Mouse (Mus musculus) intestine, embryonic 15.5 days (tissue): Measurements from ENCODE around the gene Vac14. TPM values are rescaled to one million over a fixed set of nuclear protein-coding genes. Genes with fewer than 3 reads are reported as not detected.
"Not testable (repeated sequence)": the region's sequence is repeated elsewhere in the genome, so short reads cannot be mapped to it uniquely, and the experiment has no call there.

Source experiments
- ATAC-seq: fragments of 200-750 bp; cut with Nextera tagmentation; 2 replicates; pipeline ENCODE4 v1.8.0; 2017; ENCODE audit warnings: moderate TSS enrichment, moderate library complexity
- H3K27ac ChIP-seq: fragments of 300-500 bp; sonication (generic); 2 replicates; pipeline ENCODE4 v1.5.1; 2015; ENCODE audit warnings: mild to moderate bottlenecking, inconsistent platforms
- H3K27me3 ChIP-seq: fragments of 300-500 bp; sonication (generic); replicated peaks from 2 replicates; pipeline ENCODE4 v1.6.1; 2015; ENCODE audit warnings: inconsistent platforms
- H3K36me3 ChIP-seq: fragments of 300-500 bp; sonication (generic); 2 replicates; pipeline ENCODE4 v1.6.1; 2015; ENCODE audit warnings: inconsistent platforms
- H3K4me1 ChIP-seq: fragments of 300-500 bp; sonication (generic); replicated peaks from 2 replicates; pipeline ENCODE4 v1.6.1; 2015; ENCODE audit warnings: inconsistent platforms
- H3K4me2 ChIP-seq: fragments of 300-500 bp; sonication (generic); replicated peaks from 2 replicates; pipeline ENCODE4 v1.6.1; 2015; ENCODE audit warnings: mild to moderate bottlenecking, inconsistent platforms
- H3K4me3 ChIP-seq: fragments of 300-500 bp; sonication (generic); replicated peaks from 2 replicates; pipeline ENCODE4 v1.5.1; 2015; ENCODE audit warnings: inconsistent platforms
- H3K9ac ChIP-seq: fragments of 300-500 bp; sonication (generic); 2 replicates; pipeline ENCODE4 v1.6.1; 2015; ENCODE audit warnings: inconsistent platforms
- H3K9me3 ChIP-seq: fragments of 300-500 bp; sonication (generic); 2 replicates; pipeline ENCODE4 v1.6.1; 2016; ENCODE audit warnings: inconsistent platforms
- WGBS: fragments of 180-500 bp; shearing (Covaris S2); methylation state at CpG from one replicate; pipeline ENCODE4 v1.1.7; 2015; 5-methylcytosine and 5-hydroxymethylcytosine counted together
- polyA plus RNA-seq: library from polyadenylated mRNA; unstranded; fragments of >200 nt; fragmentation: Nextera tagmentation; extraction: Ambion mirVana; gene quantifications from 2 replicates; pipeline ENCODE4 v1.2.1, GENCODE M21; 2015

Vac14 gene
- polyA plus RNA-seq, 1 experiment from 2014 or later: 23.1 TPM

DNA sequence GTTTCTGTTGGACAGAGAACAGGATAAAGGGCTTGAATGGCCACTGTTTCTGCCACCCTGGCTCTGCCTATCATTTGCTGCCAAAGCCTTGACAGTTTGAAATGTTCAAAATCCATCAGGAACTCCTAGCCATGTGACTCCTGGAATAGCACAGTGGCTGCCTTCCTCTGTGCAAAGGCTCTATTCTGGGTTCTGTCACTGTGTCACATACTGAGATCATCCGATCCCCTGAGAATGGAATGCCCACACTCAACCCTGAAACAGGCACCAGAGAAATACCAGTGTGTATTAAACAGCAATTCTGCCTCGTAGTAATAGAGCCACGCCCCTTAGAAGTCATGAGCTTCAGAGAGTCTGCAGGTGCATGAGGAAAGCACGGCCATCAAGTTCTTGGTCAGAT is 33.5 kb downstream of the Vac14 start:
- Histone ChIP-seq H3K4me1 (no peaks in the 10 kb centered on the region), H3K4me3 (no peak overlapping the region), H3K9ac (no peak overlapping the region), H3K4me2 (no peak overlapping the region), H3K27me3 (no peaks in the 10 kb centered on the region), H3K36me3 (0 out of 2 replicates have a peak, but pooled peaks cover 4% of the 10 kb centered on the region), H3K27ac (no peak overlapping the region), H3K9me3 (no peaks in the 10 kb centered on the region)
- ATAC-seq: no peak
- WGBS: 77% methylated on average over 4 of the region's 4 CpGs

DNA sequence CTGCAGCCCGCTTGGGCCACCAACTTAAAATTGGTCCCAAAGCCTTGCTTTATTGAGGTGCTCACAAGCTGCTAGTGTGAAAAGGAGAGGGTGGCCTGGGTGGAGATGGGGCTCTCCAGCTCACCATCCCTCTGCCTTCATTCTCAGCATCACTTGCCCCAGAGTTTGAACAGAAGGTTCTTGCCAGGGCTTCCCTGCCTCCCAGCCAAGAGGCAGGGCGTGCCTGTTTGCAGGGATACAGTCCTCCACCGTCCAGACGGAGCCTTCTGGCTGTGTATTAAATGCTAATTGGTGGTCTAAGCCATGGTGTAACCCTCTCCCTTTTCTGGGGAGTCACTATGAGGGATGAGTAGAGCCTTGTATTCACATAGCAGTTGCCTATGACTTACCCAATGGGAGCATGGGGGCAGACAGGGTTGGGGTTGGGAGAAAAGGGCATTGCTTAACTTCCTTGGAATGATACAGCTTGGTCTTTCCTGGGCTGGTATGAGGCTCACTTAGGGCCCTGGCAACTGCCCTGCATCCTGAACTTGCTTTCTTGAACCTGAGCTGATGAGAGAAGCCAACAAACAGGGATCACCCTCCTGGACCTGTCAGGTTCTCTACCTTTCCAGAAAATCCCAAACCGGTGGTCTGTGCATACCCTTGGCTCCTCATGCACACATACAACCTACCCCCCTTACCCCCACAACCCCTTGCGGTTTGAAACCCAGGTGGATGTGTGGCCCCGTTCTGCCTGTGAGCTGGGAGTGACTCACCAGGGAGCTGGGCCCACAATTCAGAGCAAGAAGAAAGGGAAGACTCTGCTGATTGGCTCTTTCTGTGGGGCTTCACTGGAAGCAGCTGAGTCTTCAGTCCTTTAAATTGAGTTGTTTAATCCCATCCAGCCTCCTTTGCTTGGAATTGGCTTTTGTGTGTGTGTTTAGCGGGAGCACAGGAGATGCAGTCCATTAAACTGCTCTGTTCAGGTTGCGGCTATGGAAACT is 36.0 kb downstream of the Vac14 start:
- Histone ChIP-seq H3K27me3 (no peaks in the 10 kb centered on the region), H3K27ac (no peak overlapping the region), H3K4me2 (no peak overlapping the region), H3K4me1 (no peaks in the 10 kb centered on the region), H3K9ac (no peak overlapping the region), H3K9me3 (no peaks in the 10 kb centered on the region), H3K4me3 (no peak overlapping the region), H3K36me3 (peaks cover 8% of the 10 kb centered on the region; the same call in 1 of the 2 replicates)
- WGBS: 92% methylated on average over 9 of the region's 9 CpGs
- no peak for ATAC-seq

DNA sequence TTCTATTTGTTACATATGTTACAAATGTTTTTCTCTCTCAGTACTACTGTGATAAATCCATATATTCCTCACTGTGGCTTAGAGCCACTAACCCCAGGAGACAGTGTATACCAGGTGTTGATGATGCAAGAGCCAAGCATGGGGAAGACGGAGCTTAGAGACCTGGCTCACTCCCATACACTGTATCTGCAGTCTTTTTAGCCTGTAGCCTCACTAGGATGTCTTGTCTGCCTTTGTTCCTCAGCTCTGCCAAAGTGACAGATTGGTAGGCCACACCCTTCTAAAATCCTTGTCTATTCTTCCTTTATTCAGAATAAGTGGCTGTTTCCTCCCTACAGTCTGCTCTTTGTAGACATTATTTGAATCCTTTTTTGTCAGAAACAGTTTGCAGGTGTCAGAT is 37.4 kb downstream of the Vac14 start:
- Histone ChIP-seq H3K27me3 (no peaks in the 10 kb centered on the region), H3K4me3 (no peak overlapping the region), H3K36me3 (peaks cover 4% of the 10 kb centered on the region; the same call in 1 of the 2 replicates), H3K9ac (no peak overlapping the region), H3K4me1 (no peaks in the 10 kb centered on the region), H3K27ac (no peak overlapping the region), H3K4me2 (no peak overlapping the region), H3K9me3 (no peaks in the 10 kb centered on the region)
- 74% methylated on average over 1 of the region's 1 CpGs for WGBS
- no peak for ATAC-seq

DNA sequence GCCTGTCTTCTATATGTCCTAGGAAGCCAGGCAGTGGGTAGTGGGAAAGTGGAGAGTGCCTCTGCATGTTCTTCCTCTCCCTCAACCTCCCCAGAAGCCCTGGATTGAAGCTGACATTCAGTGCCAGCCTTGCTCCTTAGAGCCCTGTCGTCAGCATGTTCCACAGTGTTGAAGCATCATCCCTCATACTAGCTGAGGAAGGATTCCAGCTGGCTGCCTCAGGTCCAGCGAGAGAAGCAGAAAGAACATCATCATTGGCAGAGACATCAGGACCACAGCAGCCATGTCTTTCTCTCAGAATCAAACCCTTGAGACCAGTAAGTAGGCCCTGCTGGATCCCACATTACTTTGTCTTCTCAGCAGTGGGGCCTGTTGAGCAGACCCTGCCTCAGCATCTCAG is 39.3 kb downstream of the Vac14 start:
- H3K4me3 ChIP-seq: no peak overlapping the region
- H3K9ac ChIP-seq: no peak overlapping the region
- ATAC-seq: no peak
- WGBS: 91% methylated on average over 2 of the region's 2 CpGs
- no peaks in the 10 kb centered on the region for H3K4me1 ChIP-seq
- H3K36me3 ChIP-seq: peaks cover 4% of the 10 kb centered on the region; the same call in 1 of the 2 replicates
- no peaks in the 10 kb centered on the region for H3K9me3 ChIP-seq
- H3K27me3 ChIP-seq: no peaks in the 10 kb centered on the region
- no peak overlapping the region for H3K4me2 ChIP-seq
- no peak overlapping the region for H3K27ac ChIP-seq

DNA sequence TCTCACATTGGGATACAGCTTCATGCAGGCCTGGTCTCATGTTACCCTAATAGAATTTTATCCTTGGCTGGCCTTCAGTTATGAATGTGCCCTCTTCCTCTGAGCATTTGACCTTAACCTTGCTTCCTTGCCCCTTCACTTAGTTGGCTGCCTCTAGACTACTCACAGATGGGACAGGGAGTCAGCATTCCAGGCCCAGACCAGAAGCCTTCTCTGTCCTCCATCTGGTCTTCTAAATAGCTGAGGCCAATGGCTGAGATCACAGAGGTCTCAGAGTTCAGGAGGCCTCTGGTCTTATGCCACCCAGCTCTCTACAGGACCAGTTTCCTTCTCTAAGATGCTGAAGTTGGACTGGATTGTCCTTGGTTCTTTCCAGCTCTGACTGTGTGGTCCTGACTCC is 41.7 kb downstream of the Vac14 start:
- H3K4me3 ChIP-seq: no peak overlapping the region
- no peaks in the 10 kb centered on the region for H3K9me3 ChIP-seq
- no peak for ATAC-seq
- no peak overlapping the region for H3K27ac ChIP-seq
- H3K27me3 ChIP-seq: no peaks in the 10 kb centered on the region
- peaks cover 4% of the 10 kb centered on the region; the same call in 1 of the 2 replicates for H3K36me3 ChIP-seq
- no peak overlapping the region for H3K9ac ChIP-seq
- H3K4me2 ChIP-seq: no peak overlapping the region
- no peaks in the 10 kb centered on the region; the same call in 1 of the 2 replicates for H3K4me1 ChIP-seq

DNA sequence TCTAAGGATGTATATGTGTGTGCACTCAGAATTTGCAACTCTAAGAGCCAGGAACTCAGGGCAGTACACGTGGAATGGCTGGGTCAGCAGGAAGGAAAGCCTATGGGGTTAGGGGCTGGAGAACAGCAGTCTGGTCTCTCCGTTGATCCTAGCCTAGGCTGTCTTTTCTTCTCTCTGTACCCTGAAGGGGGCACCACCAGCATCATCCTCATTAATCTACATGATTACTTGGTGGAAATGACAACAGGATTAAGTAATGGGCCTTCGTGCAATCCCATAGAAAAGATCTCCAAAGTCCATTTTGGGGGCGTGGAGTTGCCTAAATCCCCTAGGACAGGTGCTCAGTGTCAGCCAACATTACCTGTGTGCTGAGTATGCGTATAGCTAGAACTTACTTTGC is 44.2 kb downstream of the Vac14 start:
- Histone ChIP-seq H3K27me3 (no peaks in the 10 kb centered on the region), H3K9me3 (no peaks in the 10 kb centered on the region), H3K4me1 (no peaks in the 10 kb centered on the region; the same call in 1 of the 2 replicates), H3K27ac (no peak overlapping the region), H3K9ac (no peak overlapping the region), H3K36me3 (peaks cover under 1% of the 10 kb centered on the region; the same call in 1 of the 2 replicates), H3K4me3 (no peak overlapping the region), H3K4me2 (no peak overlapping the region)
- 76% methylated on average over 5 of the region's 5 CpGs for WGBS
- no peak for ATAC-seq

DNA sequence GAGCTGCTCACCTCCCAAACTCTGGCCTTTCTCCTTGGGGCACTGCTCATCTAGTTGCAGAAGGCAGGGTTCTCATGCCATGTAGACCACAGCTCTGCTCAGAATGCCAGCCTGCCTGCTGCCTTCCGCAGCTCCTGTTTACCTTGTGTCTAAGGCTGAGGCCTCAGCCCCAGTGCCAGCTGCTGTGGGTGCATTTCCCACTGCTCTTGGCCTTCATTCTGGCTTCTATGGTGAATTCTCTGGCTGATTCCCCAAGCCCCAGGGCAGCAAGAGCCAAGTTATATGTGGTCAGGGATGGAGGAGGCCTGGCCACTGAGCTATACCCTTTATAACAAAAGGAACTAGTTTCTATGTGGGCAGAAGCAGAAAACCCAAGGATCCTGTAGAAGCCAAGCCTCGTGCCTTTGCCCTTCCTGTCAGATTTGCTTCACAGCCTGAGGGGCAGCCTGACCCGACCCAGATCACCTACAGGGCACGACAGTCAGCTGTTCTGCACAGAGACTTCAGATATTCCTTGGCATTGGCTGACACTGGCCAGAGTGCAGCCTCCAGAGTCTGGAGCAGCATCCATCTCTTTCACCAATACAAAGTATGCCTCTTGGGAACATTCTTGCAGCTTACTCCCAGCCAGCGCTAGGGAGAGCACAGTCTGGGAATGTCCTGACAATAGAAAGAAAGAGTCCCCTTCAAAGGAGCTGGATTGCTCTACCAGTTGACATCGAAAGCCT is 44.8 kb downstream of the Vac14 start:
- 85% methylated on average over 6 of the region's 6 CpGs for WGBS
- no peaks in the 10 kb centered on the region for H3K36me3 ChIP-seq
- no peak overlapping the region for H3K4me2 ChIP-seq
- no peaks in the 10 kb centered on the region for H3K27me3 ChIP-seq
- H3K9me3 ChIP-seq: no peaks in the 10 kb centered on the region
- ATAC-seq: no peak
- H3K4me3 ChIP-seq: no peak overlapping the region
- no peak overlapping the region for H3K9ac ChIP-seq
- H3K4me1 ChIP-seq: no peaks in the 10 kb centered on the region; the same call in 1 of the 2 replicates
- H3K27ac ChIP-seq: no peak overlapping the region

DNA sequence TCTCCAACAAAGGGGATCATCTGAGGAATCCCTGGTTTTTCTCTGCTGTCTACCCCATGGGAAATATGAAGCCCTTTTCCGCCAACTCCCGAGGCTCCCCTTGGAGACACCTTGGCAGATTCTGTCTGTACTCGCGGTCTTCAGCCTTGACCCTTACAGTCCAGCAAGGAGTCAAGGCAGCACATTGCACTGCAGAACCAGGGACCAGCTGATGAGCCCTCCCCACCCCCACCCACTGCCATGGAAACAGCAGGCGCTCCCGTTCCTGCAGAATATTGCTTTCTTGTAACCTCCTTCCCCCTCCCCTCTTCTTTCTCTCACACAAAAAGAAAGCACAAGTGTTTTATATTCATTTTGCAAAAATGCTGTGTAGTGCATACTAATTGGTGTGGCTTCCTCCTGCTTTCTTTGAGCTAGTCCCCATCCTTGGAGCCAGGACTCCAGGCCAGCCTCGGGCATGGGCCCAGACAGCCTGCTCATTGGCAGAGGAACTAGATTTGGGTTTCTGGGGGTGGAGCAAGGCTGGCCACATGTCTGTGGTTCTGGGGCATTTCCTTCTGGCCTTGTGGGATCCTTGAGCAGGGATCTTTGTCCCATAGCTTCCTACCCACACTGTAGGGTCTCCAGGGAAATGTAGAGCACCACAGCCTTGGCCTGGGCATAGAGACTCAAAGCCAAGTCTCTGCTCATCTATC is 46.0 kb downstream of the Vac14 start:
- no peaks in the 10 kb centered on the region for H3K27me3 ChIP-seq
- no peak overlapping the region for H3K4me2 ChIP-seq
- no peak overlapping the region for H3K27ac ChIP-seq
- H3K4me1 ChIP-seq: no peaks in the 10 kb centered on the region; the same call in 1 of the 2 replicates
- ATAC-seq: no peak
- no peaks in the 10 kb centered on the region for H3K36me3 ChIP-seq
- 67% methylated on average over 7 of the region's 7 CpGs for WGBS
- no peak overlapping the region for H3K4me3 ChIP-seq
- H3K9me3 ChIP-seq: no peaks in the 10 kb centered on the region
- no peak overlapping the region for H3K9ac ChIP-seq

DNA sequence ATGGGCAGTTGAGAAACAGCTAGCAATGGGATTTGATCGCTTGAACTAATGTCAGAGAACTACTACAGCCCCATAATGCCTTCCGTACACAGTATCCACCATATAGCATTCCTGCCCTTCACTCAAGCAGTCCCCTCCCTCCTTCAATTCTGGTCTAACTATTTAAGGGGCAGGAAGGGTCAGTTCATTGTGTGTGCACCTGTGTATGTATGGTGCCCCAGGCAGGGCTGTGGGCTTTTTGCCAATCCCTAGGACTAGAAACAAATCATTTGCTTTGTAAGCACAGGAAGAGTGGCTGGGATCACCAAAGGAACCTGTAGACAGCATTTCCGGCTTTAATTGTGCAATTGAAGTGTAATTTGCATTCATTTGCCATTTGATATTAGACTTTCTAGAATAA is 46.6 kb downstream of the Vac14 start:
- ATAC-seq: no peak
- Histone ChIP-seq H3K4me2 (no peak overlapping the region), H3K27ac (no peak overlapping the region), H3K9ac (no peak overlapping the region), H3K27me3 (no peaks in the 10 kb centered on the region), H3K36me3 (no peaks in the 10 kb centered on the region), H3K4me3 (no peak overlapping the region), H3K4me1 (no peaks in the 10 kb centered on the region; the same call in 1 of the 2 replicates), H3K9me3 (no peaks in the 10 kb centered on the region)
- WGBS: 87% methylated on average over 3 of the region's 3 CpGs

DNA sequence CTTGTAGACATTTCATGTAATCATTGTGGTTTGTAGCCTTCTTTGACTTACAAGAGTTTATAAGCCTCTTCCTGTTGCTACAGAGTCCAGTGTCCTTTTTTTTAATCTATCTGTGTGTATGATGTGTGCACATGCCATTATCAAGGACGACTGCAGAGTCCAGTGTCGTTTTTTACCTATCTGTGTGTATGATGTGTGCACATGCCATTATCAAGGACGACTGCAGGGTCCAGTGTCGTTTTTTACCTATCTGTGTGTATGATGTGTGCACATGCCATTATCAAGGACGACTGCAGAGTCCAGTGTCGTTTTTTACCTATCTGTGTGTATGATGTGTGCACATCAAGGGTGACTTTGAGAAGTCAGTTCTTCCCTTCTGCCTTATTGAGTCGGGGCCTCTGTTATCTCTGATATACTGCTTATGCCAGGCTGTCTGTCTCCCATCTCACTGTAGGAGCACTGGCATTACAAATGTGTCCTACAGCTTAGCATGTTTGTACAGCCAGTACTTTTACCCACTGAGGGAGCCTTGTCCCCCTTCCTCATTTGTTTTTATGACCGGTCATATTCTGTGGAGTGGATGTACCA is 49.3 kb downstream of the Vac14 start:
- not testable (repeated sequence) for H3K9ac ChIP-seq, H3K27me3 ChIP-seq, H3K4me1 ChIP-seq, H3K4me3 ChIP-seq, ATAC-seq, H3K4me2 ChIP-seq, H3K27ac ChIP-seq, H3K36me3 ChIP-seq, H3K9me3 ChIP-seq
- 71% methylated on average over 8 of the region's 8 CpGs for WGBS

DNA sequence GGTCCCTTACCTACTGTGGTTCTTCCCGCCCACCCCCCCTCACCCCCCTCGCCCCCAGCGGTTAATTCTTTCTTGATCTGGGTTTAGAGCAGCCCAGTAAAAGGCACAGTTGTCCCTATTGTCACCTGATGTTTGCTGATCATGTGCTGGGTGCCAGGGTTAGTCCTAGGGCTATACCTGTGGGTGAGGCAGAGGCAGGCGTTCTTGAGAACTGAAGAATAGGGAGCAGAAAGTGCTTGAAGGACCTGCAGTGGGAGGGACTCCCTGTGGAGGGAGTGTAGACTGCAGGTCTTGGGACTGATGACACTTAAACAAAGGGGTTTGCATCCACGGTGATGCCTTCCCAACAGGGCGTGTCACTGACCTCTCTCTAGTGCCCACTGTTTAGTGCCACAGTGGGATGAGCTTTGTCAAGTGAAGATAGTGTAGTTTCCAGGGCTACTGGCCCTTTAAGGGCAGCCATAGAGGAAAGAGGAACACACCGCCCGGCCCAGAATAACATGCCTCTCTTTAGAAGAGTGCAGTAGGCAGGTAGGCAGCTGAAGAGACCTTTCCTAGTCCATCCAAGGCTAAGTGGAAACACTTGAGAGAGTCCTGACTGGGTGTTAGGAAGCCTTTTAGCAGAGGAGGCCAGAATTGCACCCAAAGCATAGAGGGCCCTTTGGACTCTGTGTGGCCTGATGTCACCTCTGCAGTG is 51.7 kb downstream of the Vac14 start:
- H3K27ac ChIP-seq: no peak overlapping the region
- no peaks in the 10 kb centered on the region for H3K27me3 ChIP-seq
- H3K9ac ChIP-seq: no peak overlapping the region
- no peak overlapping the region for H3K4me2 ChIP-seq
- H3K4me1 ChIP-seq: 0 out of 2 replicates have a peak, but pooled peaks cover 4% of the 10 kb centered on the region
- no peaks in the 10 kb centered on the region for H3K9me3 ChIP-seq
- no peak for ATAC-seq
- no peaks in the 10 kb centered on the region for H3K36me3 ChIP-seq
- 55% methylated on average over 8 of the region's 8 CpGs for WGBS
- no peak overlapping the region for H3K4me3 ChIP-seq
